Mouse (Mus musculus) cortical plate, adult 2 months (tissue): Measurements from ENCODE around the gene Eml6.

Source experiments
- CTCF ChIP-seq: fragments of 200-500 bp; IDR thresholded peaks from 2 replicates; pipeline ENCODE4 v1.5.1; 2011; ENCODE audit warnings: mild to moderate bottlenecking, control low read depth, low read length; ENCODE audit not compliant: insufficient read depth; ENCODE audit errors: extremely low read depth
- POLR2A ChIP-seq: fragments of 200-500 bp; IDR thresholded peaks from 2 replicates; pipeline ENCODE4 v1.6.1; 2011; ENCODE audit warnings: mild to moderate bottlenecking, low read length, control low read depth; ENCODE audit not compliant: insufficient read depth; ENCODE audit errors: extremely low read depth

DNA sequence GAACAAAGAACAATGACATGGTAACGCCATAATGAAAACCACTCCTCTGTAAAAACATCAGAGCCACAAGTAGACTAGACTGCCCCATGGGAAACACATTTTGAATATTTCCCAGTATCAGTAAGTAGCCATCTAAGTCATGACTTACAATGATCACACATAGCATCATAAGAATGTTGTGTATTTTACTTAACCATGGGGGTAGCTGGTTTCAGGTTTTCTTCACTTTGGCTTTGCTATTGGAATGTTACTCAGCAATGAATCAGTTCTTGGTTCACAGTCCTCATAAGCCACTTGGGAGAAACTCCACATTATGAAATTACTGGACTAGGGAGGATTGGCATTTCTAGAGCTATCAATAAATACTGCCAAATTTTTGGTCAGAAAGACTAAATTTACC is 141.5 kb downstream of the Eml6 start:
- TF ChIP-seq POLR2A (no peak), CTCF (no peak)
